Mouse (Mus musculus) adrenal gland, postnatal 36 days (tissue): ENCODE measurements around the gene Mef2a. TPM values are rescaled to one million over a fixed set of nuclear protein-coding genes. Genes with fewer than 3 reads are reported as not detected.
"Not testable (repeated sequence)": the region's sequence is repeated elsewhere in the genome, so short reads cannot be mapped to it uniquely, and the experiment has no call there.

Experiments
- DNase-seq, 2 experiments: peaks; one replicate each; pipeline ENCODE4 v3.0.0; 2021; ENCODE audit warnings: mixed read lengths in 1 of 2
- total RNA-seq, 2 experiments: library from RNA; stranded (reverse); gene quantifications; 2 replicates each; pipeline ENCODE4 v1.2.3; 2021

Gene Mef2a
- total RNA-seq, 2 experiments from 2014 or later: 52.6 to 57.7 TPM

- DNase-seq: no peak
Measured at GRCm38 (mm10) chr7:67371351-67371890, 1.2 kb downstream of the Mef2a start.

- no peak for DNase-seq
Measured at GRCm38 (mm10) chr7:67369645-67370044, 3.0 kb downstream of the Mef2a start.

- DNase-seq: no peak
Measured at GRCm38 (mm10) chr7:67368394-67368793, 4.3 kb downstream of the Mef2a start.

- DNase-seq: no peak
Measured at GRCm38 (mm10) chr7:67360588-67360987, 12.1 kb downstream of the Mef2a start.

GRCm38 (mm10) chr7:67359863-67360262 is 12.8 kb downstream of the Mef2a start:
- DNase-seq: no peak

- no peak for DNase-seq
Measured at GRCm38 (mm10) chr7:67355870-67356269, 16.8 kb downstream of the Mef2a start.

GRCm38 (mm10) chr7:67353667-67354066 is 19.0 kb downstream of the Mef2a start:
- peak in 1 of 2 experiments; percentile 11 for DNase-seq

- DNase-seq: no peak
Measured at GRCm38 (mm10) chr7:67352989-67353388, 19.7 kb downstream of the Mef2a start.

- DNase-seq: no peak
Measured at GRCm38 (mm10) chr7:67344443-67344842, 28.2 kb downstream of the Mef2a start.

GRCm38 (mm10) chr7:67342067-67342625 is 30.5 kb downstream of the Mef2a start:
- DNase-seq: peak in 1 of 2 experiments; percentile 5

GRCm38 (mm10) chr7:67320359-67320758 is 52.3 kb downstream of the Mef2a start:
- DNase-seq: no peak

- no peak for DNase-seq
Measured at GRCm38 (mm10) chr7:67318697-67319096, 54.0 kb downstream of the Mef2a start.

- no peak for DNase-seq
Measured at GRCm38 (mm10) chr7:67313200-67313599, 59.5 kb downstream of the Mef2a start.

- DNase-seq: no peak
Measured at GRCm38 (mm10) chr7:67310151-67310550, 62.5 kb downstream of the Mef2a start.

- no peak for DNase-seq
Measured at GRCm38 (mm10) chr7:67308102-67308501, 64.6 kb downstream of the Mef2a start.

GRCm38 (mm10) chr7:67307078-67307477 is 65.6 kb downstream of the Mef2a start:
- no peak for DNase-seq

- no peak for DNase-seq
Measured at GRCm38 (mm10) chr7:67304937-67305336, 67.7 kb downstream of the Mef2a start.

- DNase-seq: no peak
Measured at GRCm38 (mm10) chr7:67296419-67296818, 76.2 kb downstream of the Mef2a start.

GRCm38 (mm10) chr7:67291356-67291755 is 81.3 kb downstream of the Mef2a start:
- no peak for DNase-seq

GRCm38 (mm10) chr7:67287456-67287855 is 85.2 kb downstream of the Mef2a start:
- peak; percentile 66 to 69 for DNase-seq

- DNase-seq: no peak
Measured at GRCm38 (mm10) chr7:67283581-67283980, 89.1 kb downstream of the Mef2a start.

GRCm38 (mm10) chr7:67270447-67270846 is 102.2 kb downstream of the Mef2a start:
- not testable (repeated sequence) for DNase-seq

- peak; percentile 83 to 86 for DNase-seq
Measured at GRCm38 (mm10) chr7:67259828-67260563, 112.7 kb downstream of the Mef2a start.

GRCm38 (mm10) chr7:67246067-67246466 is 126.6 kb downstream of the Mef2a start:
- no peak for DNase-seq
